Mouse (Mus musculus) thymus, adult 2 months (tissue): ENCODE data around the gene Ankrd6.

Experiments
- CTCF ChIP-seq: fragments of 200-500 bp; IDR thresholded peaks from 2 replicates; pipeline ENCODE4 v1.5.1; 2012; ENCODE audit warnings: mild to moderate bottlenecking, control low read depth, low read length, moderate library complexity, borderline replicate concordance; ENCODE audit not compliant: control insufficient read depth, poor library complexity, insufficient read depth; ENCODE audit errors: extremely low read depth
- POLR2A ChIP-seq: fragments of 200-500 bp; IDR thresholded peaks from 2 replicates; pipeline ENCODE4 v1.6.1; 2012; ENCODE audit warnings: mild to moderate bottlenecking, low read length, control low read depth, moderate library complexity; ENCODE audit not compliant: control insufficient read depth, poor library complexity, insufficient read depth; ENCODE audit errors: extremely low read depth

DNA sequence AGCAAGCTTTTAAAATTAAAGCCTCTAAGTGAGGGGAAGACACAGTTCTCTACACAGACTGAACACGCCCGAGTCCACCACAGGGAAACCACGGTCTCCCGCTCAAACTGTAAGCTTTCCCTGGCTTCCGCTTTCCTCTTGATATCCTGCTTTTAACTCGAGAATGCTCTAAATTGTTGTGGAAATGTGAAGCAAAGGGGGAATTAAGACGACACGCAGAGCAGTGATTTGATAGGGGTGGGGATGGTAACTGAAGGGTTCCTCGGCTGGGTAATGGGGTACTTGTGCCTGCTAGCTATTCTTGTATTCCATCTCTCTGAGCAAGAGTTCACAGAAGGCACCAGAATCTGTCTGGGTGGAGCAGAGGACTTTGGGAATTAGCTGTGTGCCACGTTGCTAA lies 1.9 kb downstream of the Ankrd6 start:
- TF ChIP-seq CTCF, result no peak
- TF ChIP-seq POLR2A, result no peak
